Mouse (Mus musculus) layer of hippocampus, postnatal 14 days (tissue): ENCODE measurements at regions not wholly inside any gene's neighbourhood (a gene's known extent, or its start where the extent isn't known, plus 50 kb on each side); places are given as distances from the start of the nearest gene placed in this dataset.

Experiments
- DNase-seq, 2 experiments: peaks; one replicate each; pipeline ENCODE4 v3.0.0; 2021 to 2022; ENCODE audit warnings: low spot score in 2 of 2, mixed read lengths in 1 of 2

- peak in 1 of 2 experiments; percentile 45 for DNase-seq
These were observed 961.4 kb downstream of the Mat2b start for GRCm38 (mm10) chr11:39733434-39734076.

DNA sequence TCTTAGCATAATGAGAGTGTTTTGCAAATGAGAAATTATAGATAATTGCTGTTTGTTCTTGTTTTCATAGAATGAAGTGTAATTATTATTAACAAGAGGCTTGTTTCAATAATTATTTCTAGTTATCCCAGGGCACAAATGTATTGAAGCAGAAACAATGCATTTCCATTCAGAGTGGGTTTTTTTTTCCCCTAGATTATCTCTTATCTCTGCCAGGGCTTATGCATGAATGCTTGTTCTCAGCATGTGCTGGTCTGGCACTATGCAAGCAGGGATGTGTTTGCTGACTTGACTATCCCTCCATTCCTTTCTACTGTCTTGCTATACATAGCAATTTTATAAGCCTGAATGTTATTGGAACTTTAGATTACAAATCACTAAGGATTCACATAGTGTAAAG lies 971.4 kb downstream of the Mat2b start:
- no peak for DNase-seq

GRCm38 (mm10) chr11:39678521-39678920 lies 1016.5 kb downstream of the Mat2b start:
- no peak for DNase-seq

DNA sequence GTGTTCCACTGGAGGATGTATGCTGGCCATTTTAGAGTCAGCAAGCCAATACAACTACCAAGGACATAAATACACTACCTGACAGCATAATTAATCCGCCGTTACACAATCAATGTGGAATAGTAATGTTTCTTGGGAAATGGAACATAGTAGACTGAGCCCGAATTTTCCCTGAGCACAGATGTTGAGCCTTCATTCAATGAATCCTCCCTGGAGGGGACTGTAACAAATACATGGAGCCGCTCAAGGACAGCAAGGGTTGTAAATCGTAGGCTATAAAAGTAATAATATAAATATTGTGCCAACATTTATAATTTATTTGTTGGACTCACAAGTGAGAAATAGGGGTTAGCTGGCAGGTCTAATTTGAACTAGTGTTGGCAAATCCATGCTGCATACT lies 1041.4 kb downstream of the Mat2b start:
- DNase-seq = no peak

DNA sequence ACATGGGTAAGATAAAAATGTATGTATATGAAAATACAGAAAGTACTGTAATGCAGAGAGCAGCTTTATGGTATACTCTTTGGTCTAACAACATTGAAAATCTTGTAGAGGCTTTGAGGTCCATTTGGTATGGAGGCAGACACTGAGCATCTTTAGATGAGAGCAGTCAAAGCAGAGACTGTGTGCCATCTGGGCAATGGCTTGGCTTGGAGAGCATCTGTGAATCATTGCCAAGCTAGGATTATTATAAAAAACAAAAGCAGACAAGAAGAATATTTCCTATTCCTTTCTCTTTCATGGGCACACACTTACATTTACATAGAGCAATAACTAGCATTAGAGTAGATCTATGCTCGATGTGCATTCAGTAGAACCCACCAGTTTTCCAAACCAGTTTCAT lies 1075.6 kb downstream of the Mat2b start:
- DNase-seq = peak in 1 of 2 experiments; percentile 51

GRCm38 (mm10) chr11:39615843-39616242 lies 1079.2 kb downstream of the Mat2b start:
- DNase-seq = peak in 1 of 2 experiments; percentile 16

DNA sequence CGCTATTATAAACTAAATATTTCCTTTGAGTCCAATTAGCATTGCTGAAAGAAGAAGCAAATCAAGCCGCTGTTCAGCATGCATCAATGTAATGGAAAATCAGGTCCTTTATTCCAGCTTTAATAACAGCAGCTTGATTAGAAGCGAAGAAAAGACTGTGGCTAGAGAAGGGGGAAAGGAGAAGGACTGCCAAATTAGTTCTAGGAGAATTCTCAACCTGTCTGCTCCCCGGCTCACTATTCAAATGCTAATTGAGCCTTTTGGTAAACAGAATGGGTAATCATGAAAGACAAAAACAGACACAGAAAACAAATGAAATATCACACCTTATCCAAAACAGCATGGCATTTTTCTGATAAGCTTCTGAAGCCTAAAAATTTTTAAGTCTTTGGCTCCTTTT lies 1098.5 kb downstream of the Mat2b start:
- DNase-seq = peak in 1 of 2 experiments; percentile 40

DNA sequence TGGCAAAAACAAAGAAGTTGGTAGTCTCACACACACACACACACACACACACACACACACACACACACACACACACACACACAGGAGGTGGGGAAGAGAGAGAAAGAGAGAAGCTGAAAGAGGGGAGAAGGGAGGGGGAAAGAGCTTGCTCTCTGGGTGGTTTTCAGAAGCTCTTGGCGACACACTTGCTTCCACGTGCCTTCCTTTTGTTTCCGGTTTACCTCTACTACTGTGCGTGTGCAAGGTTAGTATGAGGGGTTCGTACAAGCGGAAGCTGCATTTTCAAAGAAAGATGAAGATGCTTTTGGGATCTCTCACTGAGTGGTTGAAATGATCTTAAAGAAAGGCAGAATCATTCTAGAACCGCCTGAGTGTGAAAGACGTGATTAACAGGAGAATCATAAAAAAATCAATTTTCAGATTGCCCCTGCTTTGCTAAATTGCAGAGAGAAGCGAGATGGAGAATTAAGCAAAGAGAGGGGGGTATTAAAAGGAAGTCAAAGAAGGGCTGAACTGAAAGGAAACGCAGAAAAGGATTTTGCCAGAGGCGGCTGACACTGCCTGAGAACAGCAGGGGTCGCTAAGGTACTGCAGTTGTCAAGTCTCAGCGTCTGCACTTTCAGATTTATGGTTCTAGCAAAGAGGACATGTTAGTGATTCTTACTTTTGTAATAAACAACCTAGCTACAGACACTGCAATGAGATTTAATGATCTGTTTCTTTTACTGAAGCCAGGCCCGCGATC lies 1106.2 kb downstream of the Mat2b start:
- DNase-seq = peak; percentile 75 to 85

GRCm38 (mm10) chr11:39558287-39558686 lies 1136.7 kb downstream of the Mat2b start:
- DNase-seq = peak; percentile 24 to 61

DNA sequence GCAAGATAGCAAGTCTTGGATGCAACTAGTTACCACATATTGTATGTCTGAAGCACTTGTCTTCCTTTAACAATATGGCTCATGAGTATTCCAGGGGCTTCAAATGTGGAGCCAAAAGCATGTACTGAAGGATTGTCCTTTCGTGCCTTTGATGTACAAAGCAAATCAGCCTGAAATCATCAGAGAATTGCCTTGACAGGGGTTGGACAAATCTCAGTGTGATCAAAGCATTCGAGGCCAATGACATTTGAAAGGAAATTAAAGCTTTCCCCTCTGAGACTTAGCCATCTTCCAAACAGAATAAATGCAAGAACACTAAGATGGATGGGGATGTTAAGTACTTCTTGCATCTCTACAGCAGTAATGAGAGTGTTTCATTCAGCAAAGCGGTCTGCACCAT lies 1144.9 kb downstream of the Mat2b start:
- no peak for DNase-seq

DNA sequence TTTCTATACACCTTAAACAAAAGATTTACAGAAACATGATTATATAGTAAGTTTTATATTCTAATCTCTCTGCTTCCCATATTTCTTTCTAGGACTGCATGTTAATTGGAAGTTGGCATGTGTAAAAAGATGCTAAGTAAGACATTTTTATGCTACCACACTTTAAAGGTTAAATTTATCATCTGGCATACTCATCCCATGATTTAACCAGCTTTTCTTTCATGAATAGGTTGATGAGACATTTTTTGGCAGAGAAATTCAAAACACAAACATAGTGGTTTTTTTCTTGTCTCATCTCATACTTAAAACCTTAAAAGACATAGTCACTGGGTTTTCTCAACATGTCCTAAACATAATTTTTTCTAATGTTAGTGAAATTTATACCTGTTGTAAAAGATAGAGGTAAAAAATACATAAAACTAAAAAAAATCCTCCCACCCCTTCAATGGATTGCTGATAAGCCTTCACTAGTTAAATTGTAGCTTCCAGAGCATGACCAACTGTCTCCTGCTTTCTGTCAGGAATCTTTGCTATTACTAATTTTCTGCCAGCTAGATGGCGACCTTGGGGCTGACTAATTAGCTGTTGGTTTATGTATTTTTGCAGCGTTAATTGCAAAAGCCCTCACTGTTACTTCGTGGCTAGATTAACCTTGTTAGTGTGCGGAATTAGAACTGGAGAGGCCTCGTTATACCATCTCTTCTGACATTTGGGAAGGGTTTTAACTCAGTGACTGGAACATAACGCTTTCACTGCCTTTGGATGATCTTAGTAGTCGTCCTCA lies 1169.9 kb downstream of the Mat2b start:
- DNase-seq = peak in 1 of 2 experiments; percentile 13

GRCm38 (mm10) chr11:39495253-39495652 lies 1199.8 kb downstream of the Mat2b start:
- no peak for DNase-seq

- DNase-seq = no peak
These were observed 1217.9 kb downstream of the Mat2b start for GRCm38 (mm10) chr11:39477136-39477535.

DNA sequence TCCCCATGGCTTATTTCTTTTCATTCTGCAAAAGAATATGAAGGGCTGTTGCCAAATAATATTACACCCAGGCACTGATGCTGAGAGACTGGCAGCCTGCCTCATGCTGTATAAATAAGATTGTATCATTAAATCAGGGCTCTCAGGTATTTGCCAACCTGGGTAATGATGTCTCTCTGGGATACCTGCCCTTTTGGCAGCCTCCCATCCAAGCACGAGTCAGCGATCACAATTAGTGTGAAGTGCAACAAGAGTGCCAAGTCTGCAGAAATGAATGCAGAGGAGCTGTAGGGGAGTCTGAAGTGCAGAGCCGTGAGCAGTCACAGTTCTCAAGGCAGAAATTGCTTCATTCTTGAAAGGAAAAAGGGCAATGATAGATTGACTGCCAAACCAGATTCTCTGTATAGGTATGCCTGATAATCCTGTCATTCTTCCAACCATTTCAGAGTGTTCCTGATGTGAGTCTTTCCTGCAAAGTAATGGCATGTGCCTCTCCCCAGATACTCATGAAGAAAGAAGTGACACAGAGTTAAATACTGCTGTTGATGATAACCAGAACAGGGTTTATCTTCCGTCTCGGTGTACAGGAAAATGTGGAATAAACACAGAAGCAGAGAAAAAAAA lies 1241.6 kb downstream of the Mat2b start:
- no peak for DNase-seq

DNA sequence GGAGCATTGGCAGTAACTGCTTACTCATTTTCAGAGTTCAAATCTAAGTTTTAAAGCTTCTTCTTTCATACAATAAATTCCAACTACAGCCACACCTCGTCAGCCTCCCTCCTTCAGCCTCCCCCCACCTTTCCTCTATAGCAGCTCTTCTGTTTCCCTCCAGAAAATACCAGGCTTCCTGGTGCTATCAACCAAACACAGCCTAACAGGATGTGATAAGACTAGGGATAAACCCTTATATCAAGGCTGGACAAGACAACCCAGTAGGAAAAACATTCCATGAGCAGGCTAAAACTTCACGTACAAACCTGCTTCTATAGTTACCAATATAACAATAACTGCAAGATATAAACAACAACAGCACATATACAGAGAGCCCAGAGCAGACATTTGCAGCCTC lies 1248.6 kb downstream of the Mat2b start:
- no peak for DNase-seq

- peak; percentile 12 to 73 for DNase-seq
These were observed 1283.3 kb downstream of the Mat2b start for GRCm38 (mm10) chr11:39411691-39412090.

GRCm38 (mm10) chr11:39411182-39411581 lies 1283.8 kb downstream of the Mat2b start:
- no peak for DNase-seq

GRCm38 (mm10) chr11:39364827-39365226 lies 1330.2 kb downstream of the Mat2b start:
- no peak for DNase-seq

GRCm38 (mm10) chr11:39350616-39351015 lies 1344.4 kb downstream of the Mat2b start:
- DNase-seq = no peak
